Mouse (Mus musculus): ENCODE measurements around the gene Elobl.
A peak's percentile ranks its signal among the peaks of the same experiment; 100 is the strongest.

The Elobl gene

GRCm38 (mm10) chr11:88966881-88967361 lies at the start of gene Elobl:
TSS of gene Elobl (minus strand) at chr11:88966931.
- no peak for DNase-seq

GRCm38 (mm10) chr11:89012241-89012640 lies 45.5 kb upstream of the Elobl start:
- DNase-seq = no peak

DNA sequence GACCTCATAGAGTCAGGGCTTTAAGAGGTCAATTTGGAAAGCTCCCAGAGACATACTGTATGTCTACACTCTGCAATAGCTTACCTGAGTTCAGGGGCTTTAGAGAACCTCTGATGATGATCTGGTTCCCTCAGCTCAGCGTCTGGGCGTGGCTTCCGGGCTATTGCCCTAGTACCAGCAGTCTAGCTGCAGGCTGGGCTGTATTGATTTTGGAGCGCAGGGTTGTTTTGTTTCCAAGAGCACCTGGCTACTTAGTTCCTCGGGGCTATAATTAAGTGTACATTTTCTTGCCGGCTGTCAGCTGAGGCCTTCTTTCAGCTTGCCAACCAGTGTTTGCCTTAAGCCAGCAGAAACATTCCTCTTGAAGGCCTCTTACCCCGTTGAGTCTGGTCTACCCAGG lies 42.8 kb upstream of the Elobl start:
- no peak for DNase-seq

- DNase-seq = no peak
Observed at GRCm38 (mm10) chr11:89009066-89009465, 42.3 kb upstream of the Elobl start.

DNA sequence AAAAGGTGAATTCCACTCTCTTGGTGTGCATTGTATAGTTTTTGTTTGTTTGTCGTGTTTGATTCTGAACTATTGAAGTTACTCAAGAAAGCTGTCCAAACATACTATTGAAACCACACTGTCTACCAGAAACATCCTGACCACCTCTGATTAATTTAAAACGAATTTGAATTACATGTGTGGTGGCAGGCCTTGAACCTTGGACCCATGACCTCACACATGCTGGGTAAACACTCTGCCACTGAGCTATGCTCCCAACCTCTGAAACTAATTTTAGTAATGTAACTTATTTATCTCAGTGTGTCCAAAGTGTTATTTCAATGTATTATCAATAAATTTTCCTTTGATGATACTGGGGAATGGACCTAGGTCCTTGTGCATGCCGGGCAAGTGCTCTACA lies 40.9 kb upstream of the Elobl start:
- DNase-seq = no peak

GRCm38 (mm10) chr11:89006404-89006803 lies 39.7 kb upstream of the Elobl start:
- DNase-seq = no peak

DNA sequence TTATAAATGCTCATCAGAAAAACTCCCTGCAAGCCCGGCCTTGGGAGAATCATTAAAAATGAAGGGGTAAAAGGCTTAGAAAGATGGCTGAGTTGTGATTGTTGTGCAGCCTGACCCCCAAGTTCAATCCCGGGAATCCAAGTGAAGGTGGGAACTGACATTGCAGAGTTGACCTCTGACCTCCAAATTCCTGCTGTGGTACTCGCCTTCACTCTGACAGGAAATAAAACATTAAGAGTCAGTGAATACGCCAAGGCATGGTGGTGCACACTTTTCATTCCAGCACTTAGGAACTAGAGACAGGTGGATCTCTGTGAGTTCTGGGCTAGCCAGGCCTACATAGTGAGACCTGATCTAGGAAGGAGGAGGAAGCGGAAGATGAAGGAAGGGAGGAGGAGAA lies 38.7 kb upstream of the Elobl start:
- DNase-seq = no peak

- no peak for DNase-seq
Observed at GRCm38 (mm10) chr11:89003726-89004125, 37.0 kb upstream of the Elobl start.

DNA sequence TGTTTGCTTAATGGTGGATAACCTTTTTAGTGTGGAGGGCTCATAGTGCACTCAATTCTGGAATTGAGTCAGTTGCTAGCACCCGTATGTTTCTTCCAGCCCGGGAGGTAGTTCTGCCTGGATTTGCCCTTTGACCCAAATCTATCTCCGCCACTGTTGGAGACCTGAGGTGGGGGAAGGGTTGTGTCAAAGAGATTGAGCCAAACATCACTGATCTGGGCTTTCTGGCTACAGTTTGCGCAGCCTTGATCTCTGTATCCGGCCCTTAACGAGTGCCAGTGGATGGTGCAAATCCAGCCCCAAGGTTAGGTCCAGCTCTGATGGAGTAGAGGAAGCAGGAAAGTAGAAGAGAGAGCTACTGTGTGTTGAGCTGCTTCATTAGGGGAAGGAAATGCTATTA lies 36.3 kb upstream of the Elobl start:
- no peak for DNase-seq

GRCm38 (mm10) chr11:89002621-89003020 lies 35.9 kb upstream of the Elobl start:
- no peak for DNase-seq

DNA sequence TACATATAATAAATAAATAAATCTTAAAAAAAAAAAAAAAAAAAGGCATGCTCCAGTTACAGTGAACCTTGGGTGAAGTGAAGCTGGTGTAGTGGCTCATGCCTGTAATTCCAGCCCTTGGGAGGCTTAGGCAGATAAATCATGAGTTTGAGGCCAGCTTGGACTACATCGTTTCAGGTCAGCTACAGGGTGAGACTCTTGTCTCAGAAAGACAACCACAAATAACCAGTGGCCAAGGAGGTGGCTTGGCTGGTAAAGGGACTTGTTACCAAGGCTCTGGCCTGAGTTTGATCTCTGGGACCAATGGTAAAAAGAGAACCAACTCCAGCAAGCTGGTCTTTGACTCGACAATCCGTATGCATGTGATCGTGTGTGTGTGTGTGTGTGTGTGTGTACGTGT lies 35.3 kb upstream of the Elobl start:
- no peak for DNase-seq

DNA sequence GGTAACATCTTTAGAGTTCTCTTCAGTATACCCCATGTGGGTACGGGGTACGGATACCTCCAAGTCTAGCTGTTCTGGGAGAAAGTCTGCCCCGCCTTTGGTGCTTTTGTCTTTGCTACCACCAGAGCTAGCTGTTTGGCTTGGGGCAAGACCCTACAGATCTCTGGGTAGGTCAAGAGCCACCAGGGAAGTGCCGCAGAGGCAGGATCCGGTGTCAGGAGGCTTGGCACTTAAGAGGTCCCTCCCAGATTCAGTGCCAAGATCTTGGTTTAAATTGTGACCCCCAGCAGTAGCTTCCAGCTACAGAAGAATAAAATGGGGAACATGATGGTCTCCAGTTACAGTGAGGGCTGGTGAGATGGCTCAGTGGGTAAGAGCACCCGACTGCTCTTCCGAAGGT lies 34.8 kb upstream of the Elobl start:
- DNase-seq = no peak

DNA sequence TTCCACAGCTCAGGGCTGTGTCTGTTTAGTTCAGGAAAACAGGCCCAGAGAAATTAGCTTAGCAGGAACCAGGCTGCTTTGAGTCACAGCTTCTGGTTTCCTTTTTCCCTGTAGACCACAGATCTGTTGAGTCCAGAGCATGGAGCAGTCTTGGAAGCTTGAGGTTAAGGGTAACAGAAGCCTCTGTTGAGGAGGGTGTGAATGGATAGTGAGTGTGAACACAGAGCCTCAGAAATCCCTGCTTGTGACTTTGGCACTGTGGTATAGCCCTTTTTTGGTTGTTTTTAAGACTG lies 33.7 kb upstream of the Elobl start:
- DNase-seq = no peak

DNA sequence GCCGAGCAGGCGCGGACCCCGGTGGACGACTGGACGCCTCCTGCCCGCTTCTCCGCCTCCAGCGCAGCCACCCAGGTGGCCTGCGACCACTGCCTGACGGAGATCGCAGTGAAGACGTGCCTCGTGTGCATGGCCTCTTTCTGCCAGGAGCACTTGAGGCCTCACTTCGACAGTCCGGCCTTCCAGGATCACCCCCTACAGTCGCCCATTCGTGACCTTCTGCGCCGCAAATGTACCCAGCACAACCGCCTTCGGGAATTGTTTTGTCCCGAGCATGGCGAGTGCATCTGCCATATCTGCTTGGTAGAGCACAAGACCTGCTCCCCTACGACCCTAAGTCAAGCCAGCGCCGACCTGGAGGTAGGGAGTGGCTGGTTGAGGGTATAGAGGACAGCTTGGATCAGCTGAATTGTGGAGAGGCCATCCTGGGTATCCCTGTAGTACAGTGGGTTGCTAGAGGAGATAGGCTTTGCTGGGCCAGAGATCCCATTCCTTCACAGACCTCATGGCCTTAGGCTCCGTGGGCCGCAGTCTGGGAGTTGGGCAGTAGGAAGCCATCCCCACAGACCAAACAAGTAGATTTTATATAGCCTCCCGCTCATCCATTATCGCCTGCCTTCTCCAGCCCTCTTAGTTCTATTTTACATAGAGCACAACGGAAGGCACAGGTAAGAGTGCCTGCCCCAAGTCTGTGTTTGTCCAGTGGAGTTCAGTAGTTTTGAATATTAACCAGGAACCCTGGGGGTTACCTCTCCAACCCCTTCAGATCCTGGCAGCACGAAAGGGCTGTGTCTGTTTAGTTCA lies 33.2 kb upstream of the Elobl start:
- DNase-seq = peak; percentile 42

- DNase-seq = peak; percentile 96
Observed at GRCm38 (mm10) chr11:88998974-88999722, 32.4 kb upstream of the Elobl start, which contains the start of gene Trim25. TSS of gene Trim25 (plus strand) at chr11:88999376.

GRCm38 (mm10) chr11:88998406-88998805 lies 31.7 kb upstream of the Elobl start:
- no peak for DNase-seq

DNA sequence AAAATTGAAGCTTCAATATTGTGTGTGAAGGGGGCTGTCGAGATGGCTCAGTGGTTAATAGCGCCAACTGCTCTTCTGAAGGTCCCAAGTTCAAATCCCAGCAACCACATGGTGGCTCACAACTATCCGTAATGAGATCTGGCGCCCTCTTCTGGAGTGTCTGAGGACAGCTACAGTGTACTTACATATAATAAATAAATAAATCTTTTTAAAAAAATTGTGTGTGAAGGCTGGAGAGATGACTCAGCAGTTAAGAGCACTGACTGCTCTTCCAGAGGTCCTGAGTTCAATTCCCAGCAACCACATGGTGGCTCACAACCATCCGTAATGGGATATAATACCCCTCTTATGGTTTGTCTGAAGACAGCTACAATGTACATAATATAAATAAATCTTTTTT lies 30.6 kb upstream of the Elobl start:
- DNase-seq = peak; percentile 27

DNA sequence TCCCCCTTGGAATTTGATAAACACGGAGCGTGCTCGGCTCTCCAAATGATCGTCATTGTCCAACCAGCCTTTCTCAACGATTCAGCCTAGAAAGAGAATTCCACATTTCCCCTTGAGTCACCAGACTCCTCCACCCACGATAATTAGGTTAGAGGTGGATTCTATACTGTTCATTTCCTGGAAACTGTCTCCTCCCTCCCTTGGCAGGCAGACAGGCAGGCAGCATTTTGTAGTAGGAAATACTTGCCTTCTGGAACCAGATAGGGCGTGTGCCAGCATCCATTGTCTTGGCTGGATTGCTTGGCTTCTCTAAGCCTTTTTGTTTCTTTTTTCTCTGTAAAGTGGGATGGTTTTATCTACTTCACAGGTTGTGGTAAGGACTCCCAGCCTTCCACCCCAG lies 29.7 kb upstream of the Elobl start:
- DNase-seq = no peak

GRCm38 (mm10) chr11:88995616-88996015 lies 28.9 kb upstream of the Elobl start:
- DNase-seq = no peak

GRCm38 (mm10) chr11:88994492-88994891 lies 27.8 kb upstream of the Elobl start:
- DNase-seq = no peak

- DNase-seq = peak; percentile 86
Observed at GRCm38 (mm10) chr11:88993625-88994024, 26.9 kb upstream of the Elobl start.

DNA sequence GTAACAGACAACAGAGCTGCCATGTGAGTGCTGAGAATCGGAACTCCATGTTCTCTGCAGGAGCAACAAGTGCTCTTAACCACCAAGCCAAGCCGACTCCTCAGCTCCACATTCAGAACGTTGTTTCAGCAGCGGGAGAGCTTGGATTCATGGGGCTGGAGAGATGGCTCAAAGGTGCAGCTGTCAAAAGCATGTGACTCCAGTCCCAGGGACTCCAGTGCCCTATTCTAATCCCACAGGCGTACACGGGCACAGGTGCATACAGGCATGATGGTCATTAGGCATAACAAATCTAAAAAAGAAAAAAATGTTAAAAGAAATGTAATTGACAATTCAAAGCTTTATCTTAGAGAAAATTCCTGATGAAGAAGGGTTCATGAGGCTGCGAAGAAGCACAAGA lies 26.5 kb upstream of the Elobl start:
- no peak for DNase-seq

DNA sequence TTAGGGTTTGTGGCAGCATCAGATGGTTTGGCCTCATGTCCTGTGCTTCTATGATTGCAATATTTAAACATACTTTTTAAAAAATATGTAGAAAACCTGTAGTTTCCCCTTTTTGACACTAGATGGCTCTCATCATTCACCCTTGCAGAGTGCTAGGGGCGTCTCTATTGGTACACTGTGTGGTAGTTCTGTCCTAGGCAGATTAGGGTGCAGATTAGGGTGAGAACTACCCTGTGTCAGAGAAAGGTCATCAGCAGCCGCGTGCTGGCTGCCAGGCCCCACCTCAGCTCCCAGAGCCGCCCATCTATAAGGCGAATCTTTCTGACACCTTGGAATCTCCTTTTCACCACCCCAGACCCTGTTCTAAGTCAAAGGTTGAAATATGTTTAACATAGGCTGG lies 22.8 kb upstream of the Elobl start:
- peak; percentile 36 for DNase-seq

DNA sequence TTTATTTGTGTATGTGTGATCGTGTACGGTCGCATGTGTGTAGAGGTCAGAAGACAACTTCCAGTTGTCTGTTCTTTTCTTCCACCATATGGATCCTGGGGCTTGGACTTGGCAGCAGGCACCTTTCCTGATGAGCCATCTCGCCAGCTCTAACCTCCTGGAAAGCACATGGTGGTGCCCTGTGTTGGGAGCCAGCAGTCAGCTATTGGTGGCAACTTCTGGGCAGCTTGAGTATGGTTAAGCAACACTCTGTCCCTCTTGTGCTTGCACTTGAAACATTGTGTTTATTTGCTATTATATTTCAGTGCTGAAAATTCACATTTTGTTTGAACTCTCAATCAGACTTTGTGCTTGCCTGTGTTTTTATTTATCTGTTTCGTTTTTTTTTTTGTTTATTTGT lies 22.2 kb upstream of the Elobl start:
- DNase-seq = no peak

All from thymus, postnatal 14 days (tissue).